Mouse (Mus musculus): ENCODE measurements around the gene Acad11.

DNA sequence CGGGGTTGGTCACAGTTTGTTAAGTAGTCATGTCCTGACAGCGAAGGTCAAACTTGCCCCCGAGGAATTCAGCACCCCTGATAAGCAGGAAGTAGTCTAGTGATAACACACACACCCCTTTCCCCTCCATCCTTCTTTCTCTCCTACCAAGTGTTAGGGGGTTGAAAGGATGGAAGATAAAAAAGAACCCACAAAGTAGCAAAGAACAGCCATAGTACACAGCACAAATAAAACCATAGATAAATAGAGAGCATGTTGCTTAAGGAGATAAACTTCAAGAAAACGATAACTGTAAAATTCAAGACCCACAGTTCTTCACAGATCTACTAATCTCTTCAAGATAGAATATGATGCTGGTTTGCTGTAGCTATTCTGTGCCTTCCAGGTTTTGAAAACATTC lies 7.1 kb downstream of the Acad11 start:
- no peak for TF ChIP-seq POLR2A (IDR thresholded peaks at IDR 0.05; ENCODE audit: extremely low read depth, insufficient read depth, low read length)
- no peak for TF ChIP-seq CTCF (IDR thresholded peaks at IDR 0.05; ENCODE audit: extremely low read depth, insufficient read depth, low read length)

Measured in cortical plate, adult 2 months (tissue).